Mouse (Mus musculus) myocyte (in vitro differentiated cells): Measurements from ENCODE around the gene Akap12.

Experiments used
- E2F4 ChIP-seq: IDR thresholded peaks from one replicate; pipeline ENCODE4 v1.6.1; 2011; ENCODE audit warnings: mild to moderate bottlenecking, control low read depth, moderate library complexity; ENCODE audit not compliant: insufficient read depth
- POLR2A ChIP-seq: IDR thresholded peaks from one replicate; pipeline ENCODE4 v1.6.1; 2011; ENCODE audit warnings: low read depth, mild to moderate bottlenecking, control low read depth, moderate library complexity; ENCODE audit not compliant: insufficient read length
- TCF12 ChIP-seq: IDR thresholded peaks from one replicate; pipeline ENCODE4 v1.6.1; 2011; ENCODE audit warnings: mild to moderate bottlenecking, control low read depth; ENCODE audit not compliant: poor library complexity, insufficient read depth, severe bottlenecking
- USF1 ChIP-seq: IDR thresholded peaks from one replicate; pipeline ENCODE4 v1.6.1; 2011; ENCODE audit warnings: low read depth, mild to moderate bottlenecking, control low read depth, moderate library complexity

GRCm38 (mm10) chr10:4374239-4374638 is 108.1 kb downstream of the Akap12 start:
- TF ChIP-seq POLR2A (no peak), USF1 (no peak), TCF12 (no peak), E2F4 (no peak)
